Mouse (Mus musculus): ENCODE measurements around the gene 4930467E23Rik.
"Not testable (repeated sequence)": the region's sequence is repeated elsewhere in the genome, so short reads cannot be mapped to it uniquely, and the experiment has no call there.

DNA sequence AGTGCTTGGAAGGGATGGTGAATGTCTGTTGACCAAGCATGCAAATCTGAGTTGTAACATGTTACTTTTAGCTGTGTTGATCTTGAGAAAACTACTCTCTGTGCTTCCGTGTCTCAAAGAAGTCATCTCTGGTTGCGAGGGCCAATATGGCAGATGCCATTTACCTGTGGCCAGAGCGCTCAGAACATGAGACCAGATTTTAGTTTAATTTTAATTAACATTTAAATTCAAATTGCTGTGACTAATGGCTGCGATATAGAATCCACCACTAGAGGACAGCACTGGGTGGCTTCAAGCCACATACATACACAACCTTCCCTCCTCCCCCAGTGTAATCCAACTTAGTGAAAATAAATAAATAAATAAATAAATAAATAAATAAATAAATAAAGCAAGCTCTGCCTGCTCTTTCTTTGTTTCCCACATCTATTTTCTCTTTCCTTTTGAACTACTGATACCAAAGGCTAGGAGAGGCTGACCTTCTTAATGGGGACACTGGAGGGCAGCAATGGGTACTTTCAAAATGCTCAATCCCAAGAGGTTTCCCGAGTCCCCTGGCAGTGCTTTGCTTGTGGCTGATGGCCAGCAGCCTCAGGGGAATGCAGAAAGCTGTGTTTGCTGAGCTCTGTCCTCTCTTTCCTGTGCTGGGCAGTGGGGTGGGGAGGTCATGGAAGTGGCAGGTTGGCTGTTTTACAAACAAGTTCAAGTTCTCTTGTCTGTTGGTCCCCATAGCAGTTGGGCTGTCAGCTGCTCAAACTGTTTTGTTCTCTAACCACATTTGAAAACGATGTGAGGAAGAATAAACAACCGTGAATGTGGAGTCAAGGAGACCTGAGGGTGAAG, 22.2 kb upstream of the 4930467E23Rik start:
- peak; percentile 25; the same call in 1 of the 2 replicates for TF ChIP-seq CTCF (IDR thresholded peaks at IDR 0.05; ENCODE audit: low read depth, low read length)
- not testable (repeated sequence) for TF ChIP-seq POLR2A (IDR thresholded peaks at IDR 0.05; ENCODE audit: extremely low read depth, insufficient read depth, low read length)

Data from liver, adult 2 months (tissue).